Mouse (Mus musculus) stomach, postnatal 0 days (tissue): Measurements from ENCODE around the gene Olfr545. TPM values are rescaled to one million over a fixed set of nuclear protein-coding genes. Genes with fewer than 3 reads are reported as not detected.

Source experiments
- ATAC-seq: fragments of 200-750 bp; cut with Nextera tagmentation; 2 replicates; pipeline ENCODE4 v1.8.0; 2017; ENCODE audit not compliant: low FRiP score, low TSS enrichment
- DNase-seq: peaks from one replicate; pipeline ENCODE4 v3.0.0-alpha.2; 2016; ENCODE audit warnings: low spot score
- H3K27ac ChIP-seq: fragments of 300-500 bp; sonication (generic); replicated peaks from 2 replicates; pipeline ENCODE4 v1.5.1; 2014; ENCODE audit warnings: mild to moderate bottlenecking, control low read depth
- H3K27me3 ChIP-seq: fragments of 300-500 bp; sonication (generic); 2 replicates; pipeline ENCODE4 v1.6.1; 2014; ENCODE audit warnings: low read length; ENCODE audit not compliant: control insufficient read depth, insufficient read depth
- H3K36me3 ChIP-seq: fragments of 300-500 bp; sonication (generic); 2 replicates; pipeline ENCODE4 v1.6.1; 2014; ENCODE audit warnings: low read length, mixed read lengths; ENCODE audit not compliant: control insufficient read depth, insufficient read depth
- H3K4me1 ChIP-seq: fragments of 300-500 bp; sonication (generic); replicated peaks from 2 replicates; pipeline ENCODE4 v1.6.1; 2014; ENCODE audit warnings: antibody characterized with exemption; ENCODE audit not compliant: control insufficient read depth, insufficient read depth
- H3K4me2 ChIP-seq: fragments of 300-500 bp; sonication (generic); replicated peaks from 2 replicates; pipeline ENCODE4 v1.6.1; 2014; ENCODE audit warnings: low read depth, mild to moderate bottlenecking, control low read depth, moderate library complexity
- H3K4me3 ChIP-seq: fragments of 300-500 bp; sonication (generic); 2 replicates; pipeline ENCODE4 v1.5.1; 2014; ENCODE audit warnings: low read depth, low read length, control low read depth
- H3K9ac ChIP-seq: fragments of 300-500 bp; sonication (generic); 2 replicates; pipeline ENCODE4 v1.6.1; 2014; ENCODE audit warnings: mild to moderate bottlenecking, low read length, control low read depth, mixed read lengths
- H3K9me3 ChIP-seq: fragments of 300-500 bp; sonication (generic); 2 replicates; pipeline ENCODE4 v1.6.1; 2016; ENCODE audit warnings: low read length; ENCODE audit not compliant: control insufficient read depth
- CTCF ChIP-seq: IDR thresholded peaks from 2 replicates; pipeline ENCODE4 v1.5.1; 2016; ENCODE audit warnings: antibody characterized with exemption, low read depth, mild to moderate bottlenecking, moderate library complexity
- EP300 ChIP-seq: optimal IDR thresholded peaks from 2 replicates; pipeline ENCODE3; 2016; ENCODE audit warnings: antibody characterized with exemption
- WGBS: fragments of 180-500 bp; shearing (Covaris S2); extraction: QIAGEN DNeasy Blood & Tissue Kit; methylation state at CpG from one replicate; pipeline ENCODE4 v1.1.7; 2014; 5-methylcytosine and 5-hydroxymethylcytosine counted together
- polyA plus RNA-seq: library from polyadenylated mRNA; unstranded; fragments of >200 nt; fragmentation: Nextera tagmentation; extraction: Ambion mirVana; gene quantifications from 2 replicates; pipeline ENCODE4 v1.2.1, GENCODE M21; 2015

Gene Olfr545
- polyA plus RNA-seq = 0.04 TPM in 1 of 2 replicates, not detected in the other

DNA sequence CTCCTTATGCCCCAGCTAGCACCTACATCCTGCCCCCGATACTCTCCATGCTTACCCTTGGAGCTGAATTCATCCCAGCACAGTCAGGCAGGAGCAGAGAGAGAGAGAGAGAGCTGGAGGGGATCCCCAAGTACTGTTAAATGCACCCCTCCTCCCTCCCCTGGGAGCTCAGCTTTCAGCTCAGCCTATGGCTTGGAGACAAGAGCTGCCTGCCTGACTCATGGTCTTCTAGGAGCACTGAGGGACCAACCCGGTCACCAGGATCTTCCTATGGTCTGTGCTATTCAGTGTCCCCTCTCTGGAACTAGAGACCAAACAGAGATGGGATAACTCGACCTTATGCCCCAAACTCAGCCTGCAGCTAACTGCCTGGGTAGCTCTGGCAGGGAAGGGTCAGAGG lies at the start of gene Olfr545:
Gene Olfr545, minus strand, starts transcription at position 101 of the 400 bp plus-strand sequence.
- DNase-seq (no peak), ATAC-seq (no peak)
- no peak within 1 kb of the TSS for H3K4me2 ChIP-seq
- no peak within 1 kb of the TSS for H3K27ac ChIP-seq
- no peak within 1 kb of the TSS for H3K9ac ChIP-seq
- H3K4me3 ChIP-seq = no peak within 1 kb of the TSS
- no peaks in the 10 kb centered on the region for H3K4me1 ChIP-seq
- H3K9me3 ChIP-seq = no peaks in the 10 kb centered on the region
- H3K36me3 ChIP-seq = no peaks in the 10 kb centered on the region
- 65% methylated on average over 3 of the region's 3 CpGs for WGBS
- H3K27me3 ChIP-seq = no peaks in the 10 kb centered on the region
- TF ChIP-seq EP300 (no peak), CTCF (no peak)

- no peak overlapping the region for H3K4me2 ChIP-seq
- ATAC-seq (no peak), DNase-seq (no peak)
- H3K4me1 ChIP-seq = no peaks in the 10 kb centered on the region
- no peak overlapping the region for H3K9ac ChIP-seq
- H3K27ac ChIP-seq = no peak overlapping the region
- H3K27me3 ChIP-seq = no peaks in the 10 kb centered on the region
- H3K36me3 ChIP-seq = no peaks in the 10 kb centered on the region
- no peak for TF ChIP-seq CTCF
- TF ChIP-seq EP300 = no peak
- WGBS = 48% methylated on average over 3 of the region's 3 CpGs
- H3K9me3 ChIP-seq = no peaks in the 10 kb centered on the region
- H3K4me3 ChIP-seq = no peak overlapping the region
Measured at GRCm38 (mm10) chr7:102541251-102541650, 41.9 kb upstream of the Olfr545 start.

GRCm38 (mm10) chr7:102540596-102540995 lies 41.2 kb upstream of the Olfr545 start, which contains the start of gene Olfr548-ps1:
TSS of gene Olfr548-ps1 (plus strand) at chr7:102540896.
- H3K27ac ChIP-seq = no peak within 1 kb of the TSS
- ATAC-seq = no peak
- no peaks in the 10 kb centered on the region for H3K9me3 ChIP-seq
- no peaks in the 10 kb centered on the region for H3K27me3 ChIP-seq
- no peak within 1 kb of the TSS for H3K4me3 ChIP-seq
- H3K36me3 ChIP-seq = no peaks in the 10 kb centered on the region
- no peak for DNase-seq
- no peak within 1 kb of the TSS for H3K9ac ChIP-seq
- WGBS = 80% methylated on average over 2 of the region's 2 CpGs
- H3K4me2 ChIP-seq = no peak within 1 kb of the TSS
- H3K4me1 ChIP-seq = no peaks in the 10 kb centered on the region
- no peak for TF ChIP-seq EP300
- no peak for TF ChIP-seq CTCF

- Histone ChIP-seq H3K27ac (no peak within 1 kb of the TSS), H3K4me2 (no peak within 1 kb of the TSS), H3K9ac (no peak within 1 kb of the TSS), H3K36me3 (no peaks in the 10 kb centered on the region), H3K9me3 (no peaks in the 10 kb centered on the region), H3K4me1 (no peaks in the 10 kb centered on the region), H3K4me3 (no peak within 1 kb of the TSS), H3K27me3 (no peaks in the 10 kb centered on the region)
- TF ChIP-seq CTCF = no peak
- TF ChIP-seq EP300 = no peak
- WGBS = 78% methylated on average over 1 of the region's 1 CpGs
- no peak for DNase-seq
- no peak for ATAC-seq
Measured at GRCm38 (mm10) chr7:102534449-102534848, 35.1 kb upstream of the Olfr545 start, which contains the start of gene Olfr547. TSS of gene Olfr547 (plus strand) at chr7:102534749.

- Histone ChIP-seq H3K4me1 (no peaks in the 10 kb centered on the region), H3K4me3 (no peak overlapping the region), H3K27ac (no peak overlapping the region), H3K36me3 (no peaks in the 10 kb centered on the region), H3K4me2 (no peak overlapping the region), H3K9ac (no peak overlapping the region), H3K9me3 (no peaks in the 10 kb centered on the region), H3K27me3 (no peaks in the 10 kb centered on the region)
- ATAC-seq (no peak), DNase-seq (no peak)
- 70% methylated on average over 1 of the region's 1 CpGs for WGBS
- TF ChIP-seq CTCF = no peak
- TF ChIP-seq EP300 = no peak
Measured at GRCm38 (mm10) chr7:102529052-102529451, 29.7 kb upstream of the Olfr545 start.

- ATAC-seq (no peak), DNase-seq (no peak)
- H3K4me2 ChIP-seq = no peak overlapping the region
- 70% methylated on average over 2 of the region's 2 CpGs for WGBS
- no peak overlapping the region for H3K4me3 ChIP-seq
- no peaks in the 10 kb centered on the region for H3K27me3 ChIP-seq
- TF ChIP-seq CTCF (no peak), EP300 (no peak)
- H3K9me3 ChIP-seq = no peaks in the 10 kb centered on the region
- no peak overlapping the region for H3K9ac ChIP-seq
- no peaks in the 10 kb centered on the region for H3K4me1 ChIP-seq
- no peak overlapping the region for H3K27ac ChIP-seq
- H3K36me3 ChIP-seq = no peaks in the 10 kb centered on the region
Measured at GRCm38 (mm10) chr7:102517051-102517335, 17.6 kb upstream of the Olfr545 start.
